Mouse (Mus musculus): ENCODE data around the gene Smg6.
A peak's percentile ranks its signal among the peaks of the same experiment; 100 is the strongest.

The Smg6 gene

DNA sequence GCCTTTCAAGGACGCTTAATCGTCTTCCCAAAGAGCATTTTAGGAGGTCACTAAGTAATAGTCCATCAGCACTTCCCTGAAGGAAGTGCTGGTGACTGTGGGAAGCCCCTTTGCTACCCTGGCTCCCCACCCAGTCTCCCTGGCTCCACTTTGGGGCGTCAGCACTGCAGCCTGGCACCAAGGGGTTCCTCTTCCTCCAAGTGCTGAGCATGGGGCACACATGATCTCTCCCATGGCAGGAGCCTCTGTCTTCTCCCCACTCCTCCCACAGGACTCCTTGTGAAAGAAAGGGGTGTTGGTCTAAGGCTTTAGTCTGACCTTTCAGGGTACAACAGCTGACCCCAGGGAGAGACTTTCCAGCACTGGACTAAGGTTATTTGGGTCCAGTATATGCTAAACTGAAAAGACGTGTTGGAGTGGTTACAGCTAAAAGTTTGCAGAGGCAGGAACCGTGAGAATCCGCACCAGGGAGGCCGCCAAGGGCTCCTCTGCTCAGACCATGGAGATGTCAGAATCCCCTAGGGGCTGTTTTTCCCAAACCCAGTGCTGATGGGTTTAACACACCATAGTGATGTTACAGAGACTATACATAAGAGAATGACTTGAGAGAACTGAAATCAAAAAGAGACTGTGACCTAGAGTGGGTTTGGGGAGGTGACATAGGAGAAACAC lies 122.2 kb downstream of the Smg6 start:
- no peak for DNase-seq (ENCODE audit: low spot score in 2 of 2)

DNA sequence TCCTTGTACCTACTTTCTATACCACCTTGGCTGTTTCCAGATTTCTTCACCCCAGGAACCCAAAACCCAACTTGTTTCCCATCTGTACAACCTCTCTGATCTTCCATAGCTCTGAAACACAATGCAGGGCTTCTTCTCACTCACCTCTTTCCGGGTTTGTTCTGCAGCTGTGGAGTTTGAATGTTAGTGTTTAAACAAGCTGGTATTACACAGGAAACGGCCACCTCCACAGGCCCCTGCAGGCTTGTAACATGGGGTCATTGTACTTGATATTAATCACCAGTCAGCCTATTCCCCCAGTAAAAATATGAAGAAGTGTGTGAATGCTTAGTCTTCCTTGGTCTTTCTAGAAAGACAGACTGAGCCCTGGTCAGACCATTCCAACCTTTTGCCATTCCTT lies 123.5 kb downstream of the Smg6 start:
- DNase-seq (ENCODE audit: low spot score in 2 of 2), result no peak

DNA sequence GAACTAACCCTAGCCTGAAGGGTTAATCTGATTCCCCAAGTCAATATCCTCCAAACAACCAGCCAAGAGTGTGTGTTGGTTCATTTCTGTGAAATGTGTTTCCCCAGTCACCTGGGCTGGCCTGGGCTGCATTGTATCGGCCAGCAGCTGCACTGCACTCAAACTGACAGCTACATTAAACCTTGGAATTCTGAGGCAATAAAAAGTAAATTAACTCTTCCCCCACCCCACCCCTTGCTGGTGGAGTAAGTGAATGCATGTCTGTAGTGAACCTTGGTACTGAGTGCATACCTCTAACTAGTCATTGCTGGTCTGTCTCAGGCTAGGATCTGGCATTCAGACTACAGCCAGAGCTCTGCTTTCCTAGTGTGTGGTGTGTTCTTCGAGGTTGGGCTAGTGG lies 124.2 kb downstream of the Smg6 start:
- DNase-seq (ENCODE audit: low spot score in 2 of 2), result no peak

DNA sequence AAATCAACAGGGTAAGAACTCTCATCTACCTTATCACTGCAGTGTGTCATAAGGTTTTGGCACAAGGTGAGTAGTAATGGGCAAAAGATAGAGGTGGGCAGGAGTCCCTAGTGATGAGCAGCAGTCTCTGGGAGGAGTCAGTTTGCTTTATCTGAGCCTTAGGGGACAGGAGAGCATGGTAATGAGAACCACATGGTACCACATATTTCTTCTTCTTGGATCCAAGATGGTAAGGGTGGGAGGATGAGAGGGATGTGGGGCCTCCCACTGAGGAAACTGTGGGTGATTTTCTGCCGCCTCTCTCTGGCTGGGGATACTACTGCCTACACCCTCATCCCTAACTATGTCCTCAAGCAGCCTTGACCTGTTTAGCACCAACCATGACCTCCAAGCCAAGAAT lies 125.6 kb downstream of the Smg6 start:
- no peak for DNase-seq (ENCODE audit: low spot score in 2 of 2)

GRCm38 (mm10) chr11:75051712-75052550 lies 126.3 kb downstream of the Smg6 start:
- no peak for DNase-seq (ENCODE audit: low spot score in 2 of 2)

- no peak for DNase-seq (ENCODE audit: low spot score in 2 of 2)
These were observed 127.4 kb downstream of the Smg6 start for GRCm38 (mm10) chr11:75053020-75053419.

GRCm38 (mm10) chr11:75053722-75054121 lies 128.1 kb downstream of the Smg6 start:
- DNase-seq (ENCODE audit: low spot score in 2 of 2), result no peak

- no peak for DNase-seq (ENCODE audit: low spot score in 2 of 2)
These were observed 128.7 kb downstream of the Smg6 start for GRCm38 (mm10) chr11:75054184-75054877.

DNA sequence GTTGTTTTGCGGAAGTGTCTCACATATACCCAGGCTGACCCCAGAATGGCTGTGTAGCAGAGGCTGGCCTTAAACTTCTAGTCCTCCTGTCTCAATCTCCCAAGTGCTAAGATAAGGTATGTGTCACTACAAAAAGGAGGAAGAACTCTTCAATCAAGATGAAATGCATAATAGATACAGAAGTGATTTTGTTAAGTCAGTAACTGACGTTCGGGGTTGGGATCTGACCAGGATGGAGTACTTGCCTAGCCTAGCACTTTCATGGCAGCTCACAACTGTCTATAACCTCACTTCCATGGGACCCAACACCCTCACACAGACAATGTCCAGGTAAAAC lies 129.2 kb downstream of the Smg6 start:
- DNase-seq (ENCODE audit: low spot score in 2 of 2), result no peak

- no peak for DNase-seq (ENCODE audit: low spot score in 2 of 2)
These were observed 137.0 kb downstream of the Smg6 start for GRCm38 (mm10) chr11:75062650-75063049.

DNA sequence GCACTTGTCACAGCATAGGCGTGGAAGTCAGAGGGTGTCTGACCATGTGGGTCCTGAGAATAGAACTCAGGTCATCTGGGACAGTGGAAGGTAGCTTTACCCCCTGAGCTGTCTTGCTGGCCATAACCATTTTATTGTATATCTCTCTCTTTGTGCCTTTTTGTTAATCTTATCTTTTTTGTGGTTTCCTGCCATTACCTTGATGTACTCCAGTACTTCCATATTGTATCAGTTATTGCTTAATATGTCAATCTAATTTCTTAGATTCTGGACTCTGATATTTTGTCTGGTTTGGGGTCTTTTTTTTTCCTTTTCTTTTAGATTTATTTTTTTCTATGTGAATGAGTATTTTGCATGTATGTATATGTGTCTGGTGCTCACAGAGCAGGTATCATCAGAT lies 138.6 kb downstream of the Smg6 start:
- no peak for DNase-seq (ENCODE audit: low spot score in 2 of 2)

GRCm38 (mm10) chr11:75071352-75071751 lies 145.7 kb downstream of the Smg6 start:
- DNase-seq (ENCODE audit: low spot score in 2 of 2), result no peak

DNA sequence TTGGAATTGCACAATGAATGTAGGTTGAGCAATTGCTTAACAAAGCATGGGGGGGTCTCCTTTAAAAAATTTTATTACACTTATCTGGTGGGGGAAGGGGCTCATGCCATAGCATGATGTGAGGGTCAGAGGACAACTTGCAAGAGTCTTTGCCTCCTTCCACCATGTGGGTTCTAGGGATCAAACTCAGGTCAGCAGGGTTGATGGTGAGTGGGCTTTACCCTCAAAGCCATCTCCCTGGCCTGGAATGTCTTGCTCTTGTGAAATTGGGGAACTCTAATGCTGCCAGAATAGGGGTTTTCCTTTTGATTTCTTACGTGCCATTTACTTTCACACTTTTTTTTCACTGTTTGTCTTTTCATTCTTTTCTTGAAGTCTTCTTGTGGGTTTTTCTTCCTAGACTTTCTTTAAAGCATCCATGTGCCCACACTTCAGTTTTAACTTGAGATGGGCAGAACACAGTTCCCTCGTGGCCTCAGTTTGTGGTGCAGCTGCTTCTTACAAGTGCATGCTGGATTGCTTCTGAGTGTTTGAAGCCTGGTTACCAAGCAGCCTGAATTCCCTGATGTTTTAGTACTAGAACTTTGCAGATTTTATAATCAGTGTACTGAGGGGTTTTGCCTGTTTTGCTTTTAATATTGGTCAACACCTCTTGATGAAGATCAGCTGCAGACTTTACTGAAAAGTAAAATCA lies 147.5 kb downstream of the Smg6 start:
- no peak for DNase-seq (ENCODE audit: low spot score in 2 of 2)

- DNase-seq (ENCODE audit: low spot score in 2 of 2), result no peak
These were observed 148.1 kb downstream of the Smg6 start for GRCm38 (mm10) chr11:75073696-75074095.

DNA sequence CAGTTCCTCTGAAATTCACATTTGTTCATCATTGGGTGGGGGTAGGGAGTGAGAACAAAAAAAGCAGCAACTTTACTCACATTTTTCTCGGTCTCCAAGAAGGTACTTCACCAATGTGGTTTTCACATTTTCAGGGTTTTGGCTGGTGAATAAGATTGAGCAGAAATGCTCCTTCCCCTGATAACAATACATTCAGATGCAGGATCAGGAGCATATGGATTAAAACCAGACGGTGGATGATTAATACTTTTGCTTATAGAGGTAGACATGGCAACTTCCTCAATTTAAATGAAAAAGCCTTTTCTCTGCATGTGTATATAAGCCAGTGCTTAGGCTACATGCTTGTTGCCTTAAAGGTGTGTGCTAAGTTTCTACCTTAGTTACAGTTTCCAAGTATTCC lies 148.9 kb downstream of the Smg6 start:
- no peak for DNase-seq (ENCODE audit: low spot score in 2 of 2)

GRCm38 (mm10) chr11:75078616-75079015 lies 153.0 kb downstream of the Smg6 start:
- no peak for DNase-seq (ENCODE audit: low spot score in 2 of 2)

DNA sequence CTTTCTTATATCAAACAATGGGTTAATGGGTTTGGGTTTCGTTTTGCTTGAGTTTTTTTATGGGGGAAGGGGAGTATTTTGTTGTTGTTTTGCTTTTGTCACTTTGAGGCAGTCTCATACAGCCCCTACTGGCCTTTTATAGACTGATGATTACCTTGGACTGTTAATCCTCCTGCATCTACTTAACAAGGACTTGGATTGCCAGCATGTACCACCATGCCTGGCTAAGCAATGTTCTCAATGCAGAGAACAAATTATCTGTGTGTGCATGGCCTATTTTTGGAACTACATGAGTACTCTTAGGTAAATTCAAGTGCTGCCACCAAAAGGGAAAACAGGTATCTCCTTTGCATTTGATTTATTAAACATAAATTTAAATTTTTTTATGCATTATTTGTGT lies 157.4 kb downstream of the Smg6 start:
- DNase-seq (ENCODE audit: low spot score in 2 of 2), result no peak

DNA sequence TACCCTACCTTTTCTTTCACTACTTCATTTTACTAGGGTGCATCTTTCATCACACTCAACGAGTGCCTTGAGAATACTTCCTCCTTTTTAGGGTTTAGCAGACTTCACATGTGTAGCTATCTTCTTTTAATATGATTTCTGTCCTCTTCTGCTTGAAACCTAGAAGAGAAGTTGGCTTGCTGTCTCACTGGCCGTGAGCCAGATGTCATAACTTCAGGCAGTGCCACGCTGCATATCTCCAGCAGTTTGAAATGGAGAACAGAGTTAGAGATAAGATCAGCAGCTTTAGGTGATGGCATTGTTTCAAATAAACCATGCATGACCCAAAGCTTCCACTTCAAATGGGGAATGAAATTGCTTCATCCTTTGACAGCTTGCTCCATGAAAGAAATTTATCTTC lies 166.5 kb downstream of the Smg6 start:
- DNase-seq (ENCODE audit: low spot score in 2 of 2), result peak in 1 of 2 experiments; percentile 13

GRCm38 (mm10) chr11:75092656-75093055 lies 167.0 kb downstream of the Smg6 start:
- DNase-seq (ENCODE audit: low spot score in 2 of 2), result peak in 1 of 2 experiments; percentile 43

GRCm38 (mm10) chr11:75094759-75095158 lies 169.1 kb downstream of the Smg6 start:
- no peak for DNase-seq (ENCODE audit: low spot score in 2 of 2)

DNA sequence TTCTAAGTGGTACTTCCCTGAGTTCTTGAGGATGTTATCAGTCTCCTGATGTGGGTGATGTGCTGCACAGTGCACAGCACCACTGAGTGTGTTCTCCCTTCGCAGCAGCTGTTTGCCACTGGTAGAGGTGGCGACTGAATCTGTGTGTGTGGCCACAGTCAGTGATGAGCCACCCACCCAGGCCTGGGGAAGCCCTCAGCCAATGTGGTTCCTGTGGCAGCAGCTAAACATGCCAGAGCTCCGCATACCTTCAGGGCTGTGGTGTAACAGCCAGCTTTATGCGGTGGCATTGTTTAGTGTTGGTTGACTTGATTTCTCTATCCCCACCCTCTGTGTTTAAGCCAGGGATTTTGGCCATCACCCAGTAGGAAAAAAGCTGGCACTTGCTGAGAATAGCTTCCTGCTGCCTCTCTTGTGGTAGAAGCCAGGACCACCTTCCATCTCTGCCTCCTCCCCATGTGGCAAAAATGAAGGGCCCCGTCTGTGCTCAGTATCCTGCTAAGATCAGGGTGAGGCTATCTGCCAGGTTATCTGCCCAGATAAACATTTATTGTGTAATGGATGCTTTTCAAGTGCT lies 177.2 kb downstream of the Smg6 start:
- DNase-seq (ENCODE audit: low spot score in 2 of 2), result no peak

DNA sequence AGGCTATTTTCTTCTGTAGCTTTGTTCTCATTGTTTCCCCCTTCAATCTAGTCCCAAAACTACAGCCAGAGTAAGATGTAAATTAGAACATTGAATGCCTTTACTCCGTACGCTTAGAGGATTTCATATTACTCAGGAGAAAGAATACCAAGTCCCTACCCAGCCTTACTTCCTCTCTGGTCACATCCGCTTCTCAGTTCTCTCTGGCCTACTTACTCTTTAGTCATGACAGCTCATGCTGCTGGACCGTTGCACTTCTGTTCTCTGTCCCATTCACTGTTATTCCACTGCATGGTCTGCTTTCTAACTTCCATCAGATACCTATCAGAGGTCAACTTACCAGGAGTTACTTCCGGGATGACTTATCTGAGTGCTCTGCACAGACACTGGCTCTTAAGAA lies 181.0 kb downstream of the Smg6 start:
- no peak for DNase-seq (ENCODE audit: low spot score in 2 of 2)

All from urinary bladder, adult 18-20 months (tissue).